In genomic region chr7:142088886-142089285, GRCm38 (mm10) we compare ENCODE assay signal across 10 mouse cellular contexts. TPM values are rescaled to one million over a fixed set of nuclear protein-coding genes. Genes with fewer than 3 reads are reported as not detected.
DNase-seq lines count a peak whose midpoint lies in the region; ATAC-seq and TF ChIP-seq lines count a peak whose summit lies in the region.
"Had no signal": no experiment of that assay in that cellular context is flagged by ENCODE, and none has a peak within 500 bp of the region (broad histone marks: within the 10 kb centered on the region; RNA-seq: fewer than 3 reads in every experiment).

No protein-coding gene starts in this region.

- no peak overlapping the region for H3K4me2 ChIP-seq in heart, embryonic 15.5 days
- peak overlapping the region; percentile 92 for H3K4me2 ChIP-seq in hindbrain, embryonic 15.5 days
- H3K4me2 ChIP-seq in stomach, postnatal 0 days (replicated peaks; ENCODE audit: low read depth) = no peak overlapping the region

- H3K27me3 ChIP-seq in heart, embryonic 15.5 days = peaks cover under 1% of the 10 kb centered on the region; the same call in 1 of the 2 replicates
- H3K27me3 ChIP-seq in hindbrain, embryonic 15.5 days = no peaks in the 10 kb centered on the region
- no peaks in the 10 kb centered on the region for H3K27me3 ChIP-seq in stomach, postnatal 0 days (ENCODE audit: control insufficient read depth, insufficient read depth, low read length)

- ATAC-seq in heart, embryonic 15.5 days (replicated peaks; ENCODE audit: insufficient number of reproducible peaks, insufficient read depth, low FRiP score, low read depth) = peak; percentile 21; the same call in 1 of the 2 replicates
- peak; percentile 64 for ATAC-seq in hindbrain, embryonic 15.5 days (ENCODE audit: low FRiP score, low read depth)
- 0 out of 2 replicates have a peak, but pooled peaks have one; percentile 9 for ATAC-seq in megakaryocyte progenitor cell, adult 5-6 weeks (replicated peaks; ENCODE audit: poor library complexity)
- peak; percentile 45 for ATAC-seq in stomach, postnatal 0 days (ENCODE audit: low FRiP score, low TSS enrichment)

- peaks cover 71% of the 10 kb centered on the region for H3K4me1 ChIP-seq in heart, embryonic 15.5 days (replicated peaks)
- peaks cover 73% of the 10 kb centered on the region for H3K4me1 ChIP-seq in hindbrain, embryonic 15.5 days (replicated peaks)
- peaks cover 3% of the 10 kb centered on the region; the same call in 1 of the 2 replicates for H3K4me1 ChIP-seq in stomach, postnatal 0 days (replicated peaks; ENCODE audit: control insufficient read depth, insufficient read depth)

- TF ChIP-seq CTCF in stomach, postnatal 0 days (IDR thresholded peaks at IDR 0.05; ENCODE audit: low read depth) = no peak

- H3K36me3 ChIP-seq in heart, embryonic 15.5 days = peaks cover 3% of the 10 kb centered on the region; the same call in 1 of the 2 replicates
- H3K36me3 ChIP-seq in hindbrain, embryonic 15.5 days = peaks cover 42% of the 10 kb centered on the region
- no peaks in the 10 kb centered on the region for H3K36me3 ChIP-seq in stomach, postnatal 0 days (ENCODE audit: control insufficient read depth, insufficient read depth, low read length)

- no peak for DNase-seq in heart, adult 9 months (ENCODE audit: low spot score in 2 of 2)
- peak; percentile 69 for DNase-seq in NIH3T3 (ENCODE audit: low read depth)
- DNase-seq in embryo, embryonic 10 days (ENCODE audit: low spot score) = peak; percentile 82
- DNase-seq in stomach, postnatal 0 days (ENCODE audit: low spot score) = no peak
- DNase-seq in urinary bladder, postnatal 4 days (ENCODE audit: low spot score in 2 of 2) = no peak

- 19% methylated on average over 5 of the region's 5 CpGs for WGBS in heart, embryonic 15.5 days
- WGBS in hindbrain, embryonic 15.5 days = 4% methylated on average over 5 of the region's 5 CpGs
- WGBS in stomach, postnatal 0 days = 11% methylated on average over 5 of the region's 5 CpGs

- H3K27ac ChIP-seq in heart, embryonic 15.5 days = no peak overlapping the region
- peak overlapping the region; percentile 95 for H3K27ac ChIP-seq in hindbrain, embryonic 15.5 days (replicated peaks)
- H3K27ac ChIP-seq in stomach, postnatal 0 days (replicated peaks) = no peak overlapping the region

- H3K9ac ChIP-seq in heart, embryonic 15.5 days = peak overlapping the region; percentile 24; the same call in 1 of the 2 replicates
- H3K9ac ChIP-seq in hindbrain, embryonic 15.5 days = peak overlapping the region; percentile 31
- no peak overlapping the region for H3K9ac ChIP-seq in stomach, postnatal 0 days (ENCODE audit: low read length)

- no peaks in the 10 kb centered on the region for H3K9me3 ChIP-seq in heart, embryonic 15.5 days (replicated peaks)
- no peaks in the 10 kb centered on the region for H3K9me3 ChIP-seq in hindbrain, embryonic 15.5 days
- no peaks in the 10 kb centered on the region for H3K9me3 ChIP-seq in stomach, postnatal 0 days (ENCODE audit: control insufficient read depth, low read length)

- H3K4me3 ChIP-seq in heart, embryonic 15.5 days = no peak overlapping the region
- H3K4me3 ChIP-seq in hindbrain, embryonic 15.5 days = 0 out of 2 replicates have a peak overlapping the region, but pooled peaks have one; percentile 3
- H3K4me3 ChIP-seq in stomach, postnatal 0 days (ENCODE audit: low read depth, low read length) = no peak overlapping the region

- no peak for TF ChIP-seq EP300 in stomach, postnatal 0 days (optimal IDR thresholded peaks at IDR 0.05)

RNA-seq across cellular contexts. Expression of gene Dusp8, which starts 6.8 kb away (rescaled TPM):
- 11.5 and 12.2 TPM in 2 replicates for polyA plus RNA-seq in heart, embryonic 15.5 days (2015; fragmentation: Nextera tagmentation; extraction: Ambion mirVana)
- polyA plus RNA-seq in hindbrain, embryonic 15.5 days (2015; fragmentation: Nextera tagmentation; extraction: Ambion mirVana) = 117 and 134 TPM in 2 replicates
- 0.12 TPM in 1 of 2 replicates, not detected in the other for total RNA-seq in megakaryocyte progenitor cell, adult 5-6 weeks (2015)
- total RNA-seq in megakaryocyte progenitor cell, adult 5-6 weeks (2017) = not detected in 2 replicates
- polyA plus RNA-seq in stomach, postnatal 0 days (2015; fragmentation: Nextera tagmentation; extraction: Ambion mirVana) = 3.6 and 5.6 TPM in 2 replicates
- total RNA-seq: neutrophil, adult 5-6 weeks had no signal

RNA-seq across cellular contexts. Expression of gene Mob2, which starts 28.0 kb away (rescaled TPM):
- polyA plus RNA-seq in heart, embryonic 15.5 days (2015; fragmentation: Nextera tagmentation; extraction: Ambion mirVana) = 43.4 and 52.7 TPM in 2 replicates
- 50.8 and 53.4 TPM in 2 replicates for polyA plus RNA-seq in hindbrain, embryonic 15.5 days (2015; fragmentation: Nextera tagmentation; extraction: Ambion mirVana)
- 45.3 and 45.9 TPM in 2 replicates for total RNA-seq in megakaryocyte progenitor cell, adult 5-6 weeks (2015)
- 45.9 and 47.1 TPM in 2 replicates for total RNA-seq in megakaryocyte progenitor cell, adult 5-6 weeks (2017)
- polyA plus RNA-seq in stomach, postnatal 0 days (2015; fragmentation: Nextera tagmentation; extraction: Ambion mirVana) = 61.5 and 65.8 TPM in 2 replicates

RNA-seq across cellular contexts. Expression of gene Gm45618, which starts 31.6 kb away (rescaled TPM):
- polyA plus RNA-seq in heart, embryonic 15.5 days (2015; fragmentation: Nextera tagmentation; extraction: Ambion mirVana) = not detected in 2 replicates
- 0.43 TPM in 1 of 2 replicates, not detected in the other for polyA plus RNA-seq in hindbrain, embryonic 15.5 days (2015; fragmentation: Nextera tagmentation; extraction: Ambion mirVana)
- not detected in 2 replicates for total RNA-seq in megakaryocyte progenitor cell, adult 5-6 weeks (2015)
- total RNA-seq in megakaryocyte progenitor cell, adult 5-6 weeks (2017) = not detected in 2 replicates
- polyA plus RNA-seq in stomach, postnatal 0 days (2015; fragmentation: Nextera tagmentation; extraction: Ambion mirVana) = not detected in 2 replicates
- total RNA-seq: gastrocnemius, postnatal 4 days; neutrophil, adult 5-6 weeks had no signal

RNA-seq across cellular contexts. Expression of gene Gm39115, which starts 46.9 kb away (rescaled TPM):
- not detected in 2 replicates for polyA plus RNA-seq in heart, embryonic 15.5 days (2015; fragmentation: Nextera tagmentation; extraction: Ambion mirVana)
- polyA plus RNA-seq in hindbrain, embryonic 15.5 days (2015; fragmentation: Nextera tagmentation; extraction: Ambion mirVana) = not detected in 2 replicates
- total RNA-seq in megakaryocyte progenitor cell, adult 5-6 weeks (2015) = not detected in 2 replicates
- total RNA-seq in megakaryocyte progenitor cell, adult 5-6 weeks (2017) = not detected in 2 replicates
- not detected in 2 replicates for polyA plus RNA-seq in stomach, postnatal 0 days (2015; fragmentation: Nextera tagmentation; extraction: Ambion mirVana)
- total RNA-seq: gastrocnemius, postnatal 4 days; neutrophil, adult 5-6 weeks had no signal

RNA-seq across cellular contexts. Expression of gene Gm45337, which starts 55.5 kb away (rescaled TPM):
- not detected in 2 replicates for polyA plus RNA-seq in heart, embryonic 15.5 days (2015; fragmentation: Nextera tagmentation; extraction: Ambion mirVana)
- polyA plus RNA-seq in hindbrain, embryonic 15.5 days (2015; fragmentation: Nextera tagmentation; extraction: Ambion mirVana) = not detected in 2 replicates
- not detected in 2 replicates for total RNA-seq in megakaryocyte progenitor cell, adult 5-6 weeks (2015)
- not detected in 2 replicates for total RNA-seq in megakaryocyte progenitor cell, adult 5-6 weeks (2017)
- polyA plus RNA-seq in stomach, postnatal 0 days (2015; fragmentation: Nextera tagmentation; extraction: Ambion mirVana) = not detected in 2 replicates
- total RNA-seq: gastrocnemius, postnatal 4 days; neutrophil, adult 5-6 weeks had no signal

Comparison
In these comparisons a context has a peak if more than half of its experiments do, and no peak if none do; other contexts are left out.
1. ATAC-seq: peak in every context shown above with its lines; median percentile 64 in hindbrain, embryonic 15.5 days; 45 in stomach, postnatal 0 days; 21 in heart, embryonic 15.5 days; 9 in megakaryocyte progenitor cell, adult 5-6 weeks.
2. DNase-seq: peak in NIH3T3 (single experiment) and embryo, embryonic 10 days (single experiment); none in heart, adult 9 months (0 of 2), stomach, postnatal 0 days (single experiment) and urinary bladder, postnatal 4 days (0 of 2).